Mouse (Mus musculus): ENCODE measurements at regions not wholly inside any gene's neighbourhood (a gene's known extent, or its start where the extent isn't known, plus 50 kb on each side); places are given as distances from the start of the nearest gene placed in this dataset.
A peak's percentile ranks its signal among the peaks of the same experiment; 100 is the strongest.

DNA sequence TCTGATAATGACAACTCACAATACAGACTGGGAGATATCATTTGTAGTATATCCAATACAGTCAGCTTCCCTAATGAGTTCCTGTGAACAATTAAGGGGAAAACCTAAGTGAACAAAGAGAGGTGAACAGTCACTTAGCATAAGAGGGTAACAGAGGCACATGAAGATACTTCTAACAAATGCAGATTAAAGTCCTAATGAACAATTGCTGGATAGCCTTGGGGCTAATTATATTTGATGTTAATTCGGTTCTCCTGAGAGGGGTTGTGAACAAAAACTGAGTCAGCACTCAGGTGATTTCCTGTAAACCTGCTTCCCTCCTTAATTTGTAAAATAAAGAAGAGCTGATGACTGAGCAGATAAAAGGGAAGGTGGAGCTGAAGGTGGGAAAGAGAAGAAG, 1672.1 kb downstream of the 4930444P10Rik start:
- DNase-seq (ENCODE audit: inconsistent ontology term), result no peak

DNA sequence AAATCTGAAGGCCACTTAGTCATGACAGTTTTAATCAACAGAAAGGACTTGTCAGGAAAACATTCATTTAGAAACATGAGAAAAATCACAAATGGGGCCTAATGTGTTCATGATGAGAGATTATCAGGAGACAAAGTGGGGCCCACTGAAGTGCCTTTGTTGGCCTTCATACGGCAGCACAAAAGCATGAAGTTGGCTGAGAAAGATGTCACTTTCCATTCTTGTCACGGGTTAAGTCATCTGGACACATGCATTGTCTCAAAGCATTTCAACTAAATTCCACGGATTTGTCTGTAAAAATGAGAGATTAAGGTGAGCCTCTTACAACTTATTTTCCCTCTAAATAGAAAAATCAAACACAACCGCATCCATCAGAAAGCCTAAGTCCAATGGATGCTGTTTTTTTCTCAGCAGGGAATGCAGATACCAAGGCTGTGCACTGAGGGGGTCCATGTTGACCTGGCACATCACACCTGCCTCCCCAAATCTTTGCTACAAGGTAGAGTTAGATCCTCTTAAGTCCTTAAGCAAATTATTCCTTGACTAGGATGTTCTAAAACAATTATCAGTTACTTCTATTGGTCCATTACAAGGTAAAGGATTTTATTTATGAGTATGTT, 1679.2 kb downstream of the 4930444P10Rik start:
- peak; percentile 81 for DNase-seq (ENCODE audit: inconsistent ontology term)

DNA sequence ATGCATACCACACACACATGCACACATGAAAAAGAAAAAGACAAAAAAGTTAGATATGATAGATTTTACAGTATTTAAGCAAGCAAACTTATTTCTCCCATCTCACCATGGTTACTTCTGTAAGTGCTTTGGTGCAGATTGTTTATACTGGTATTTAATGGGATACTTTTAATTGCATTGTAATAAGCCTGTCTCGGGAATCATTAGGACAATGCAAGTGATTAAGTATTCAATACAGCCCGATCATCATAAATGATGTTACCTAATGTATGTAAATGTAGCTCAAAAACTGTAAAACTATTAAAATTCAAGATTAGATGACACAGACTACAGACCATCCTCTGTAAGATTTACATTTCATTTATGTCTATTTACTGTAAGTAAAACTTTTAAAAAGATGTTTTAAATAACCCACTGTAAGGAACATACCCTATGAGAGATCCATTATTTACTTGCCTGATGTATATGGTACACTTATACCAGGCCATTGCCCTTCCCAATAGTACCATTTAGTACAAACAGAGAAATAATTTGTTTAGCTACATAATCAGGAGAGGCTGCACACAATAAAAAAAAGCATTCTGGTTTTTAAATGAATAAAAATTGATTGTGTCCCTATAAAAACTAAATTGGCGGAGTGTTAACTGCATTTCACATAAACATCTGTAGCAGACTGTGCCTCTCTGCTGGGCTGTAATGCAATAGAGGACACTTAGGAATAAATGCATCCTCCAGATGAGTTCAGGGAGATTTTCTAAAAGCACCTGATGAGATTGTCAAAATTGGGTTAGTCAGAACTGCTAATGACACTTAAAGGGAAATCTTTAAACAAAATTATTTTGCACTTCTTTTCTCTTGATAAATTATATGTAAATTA, 1722.9 kb downstream of the 4930444P10Rik start:
- DNase-seq (ENCODE audit: inconsistent ontology term), result no peak

DNA sequence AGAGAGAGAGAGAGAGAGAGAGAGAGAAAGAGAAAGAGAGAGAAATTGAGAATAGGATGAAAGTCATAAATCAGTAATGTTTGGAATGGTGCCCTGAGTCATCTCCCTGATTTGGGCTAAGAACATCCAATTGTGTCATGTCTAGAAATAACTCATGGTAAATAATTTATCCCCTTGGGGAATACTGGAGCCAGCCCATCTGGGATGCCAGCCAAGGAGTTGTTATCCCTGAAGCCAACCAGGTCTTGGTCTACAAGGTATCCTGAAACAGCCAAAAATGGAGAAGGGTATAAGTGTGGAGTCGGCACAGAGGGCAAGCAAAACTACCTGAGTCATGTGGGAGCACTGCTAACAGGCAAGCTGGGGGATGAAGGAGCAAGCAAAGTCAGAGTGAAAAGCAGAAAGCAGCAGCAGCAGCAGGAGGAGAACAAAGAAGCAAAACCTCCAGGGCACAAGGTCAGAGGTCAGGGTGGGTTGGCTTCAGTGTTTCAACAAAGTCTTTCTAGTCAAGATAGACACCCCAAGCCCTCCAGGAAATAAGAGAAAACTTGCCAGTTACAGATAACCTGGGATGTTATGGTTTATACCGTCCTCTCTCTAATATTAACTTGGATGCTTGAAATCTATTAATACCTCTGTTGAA, 1733.0 kb downstream of the 4930444P10Rik start:
- DNase-seq (ENCODE audit: inconsistent ontology term), result peak; percentile 36

Measured in Muller cell, postnatal 12 days (primary cell).